Mouse (Mus musculus): ENCODE data around the gene Ppp1r12c.
"Not testable (repeated sequence)": the region's sequence is repeated elsewhere in the genome, so short reads cannot be mapped to it uniquely, and the experiment has no call there.

Ppp1r12c gene

DNA sequence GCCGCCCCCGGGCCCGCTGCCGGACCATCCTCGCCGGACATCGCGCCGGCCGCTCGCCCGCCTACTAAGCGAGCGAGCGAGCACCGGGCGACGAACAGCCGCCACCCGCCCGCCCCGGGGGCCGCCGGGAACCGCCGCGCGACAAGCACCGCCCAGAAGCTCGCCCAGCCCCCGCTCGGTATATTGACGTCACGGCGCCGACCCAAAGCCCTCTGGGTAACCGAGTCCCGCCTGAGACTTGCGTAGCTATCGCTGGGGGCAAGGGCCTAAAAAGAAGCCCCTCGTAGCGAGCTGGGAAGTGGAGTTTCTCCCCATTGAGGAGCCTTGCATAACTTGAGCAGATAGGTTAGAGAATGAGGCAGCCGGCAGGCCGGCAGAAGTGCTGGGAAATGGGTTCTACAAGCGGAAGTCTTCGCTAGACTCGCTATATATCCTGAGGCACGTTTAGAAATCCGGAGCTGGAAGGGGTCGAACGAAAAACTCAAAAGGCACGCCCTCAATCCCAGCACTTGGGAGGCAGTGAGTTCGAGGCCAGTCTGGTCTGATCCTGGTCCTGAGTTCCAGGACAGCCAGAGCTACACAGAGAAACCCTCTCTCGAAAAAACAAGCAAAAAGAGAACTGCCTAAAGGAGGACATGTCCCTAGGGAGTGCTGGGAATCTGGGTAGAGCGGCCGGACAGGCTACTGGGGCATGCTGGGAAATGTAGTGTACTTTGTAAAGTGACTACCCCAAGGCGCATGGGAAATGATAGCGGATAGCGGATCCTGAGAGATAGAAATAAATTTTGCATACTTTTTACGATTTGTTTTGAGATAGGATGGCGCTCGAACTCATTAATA is at the start of gene Ppp1r12c:
Gene Ppp1r12c, minus strand, starts transcription at position 123 of the 840 bp plus-strand sequence.
- DNase-seq (ENCODE audit: low spot score in 2 of 2): peak; percentile 89 to 94

DNA sequence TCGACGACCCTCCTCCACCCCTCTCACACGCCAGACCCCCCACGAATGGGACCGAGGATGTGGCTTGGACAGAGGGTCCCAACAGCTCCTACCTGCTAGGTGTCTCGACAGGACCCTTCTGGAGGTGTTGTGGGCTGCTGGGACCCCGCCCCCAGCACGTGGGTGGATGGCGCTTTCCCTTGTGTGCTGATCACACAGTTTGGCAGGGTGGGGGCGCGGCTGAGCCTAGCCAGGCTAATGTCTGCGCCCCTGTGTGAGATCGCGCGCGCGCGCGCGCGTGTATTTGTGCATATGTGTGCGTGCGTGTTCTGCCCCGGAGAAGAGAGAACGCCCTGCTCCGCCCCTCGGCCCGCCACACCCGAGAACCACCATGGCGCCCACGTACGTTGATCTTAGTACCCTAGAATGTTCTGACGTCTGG is 45.8 kb upstream of the Ppp1r12c start, which contains the start of gene Syt5:
Gene Syt5, minus strand, starts transcription at position 321 of the 421 bp plus-strand sequence.
- peak; percentile 50 to 56 for DNase-seq (ENCODE audit: low spot score in 2 of 2)

DNA sequence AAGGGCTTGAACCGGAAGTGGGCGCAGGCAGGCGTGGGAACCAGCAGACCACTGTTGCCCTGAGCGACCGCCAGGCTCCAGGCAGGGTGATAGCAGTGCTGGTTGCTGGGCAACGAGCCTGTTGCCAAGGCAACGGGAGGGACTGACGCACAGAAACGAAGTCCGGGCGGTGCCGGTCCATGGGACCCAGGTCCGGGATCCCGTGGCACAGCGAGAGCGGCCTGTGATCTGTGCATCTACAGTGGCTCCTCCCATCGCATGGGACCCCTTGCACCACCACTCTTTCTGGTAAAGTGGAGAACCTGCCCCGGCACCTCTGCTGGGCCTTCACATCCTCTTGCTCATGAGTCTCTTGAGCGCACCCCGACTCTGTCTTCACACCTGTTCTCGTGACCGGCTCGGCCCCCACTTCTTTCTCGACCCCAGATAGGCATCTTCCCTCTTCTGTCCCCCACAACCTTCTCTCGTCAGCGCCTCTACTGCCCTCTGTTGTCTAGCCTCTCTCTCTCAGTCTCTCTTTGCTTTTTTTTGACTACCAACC is 45.2 kb upstream of the Ppp1r12c start:
- peak; percentile 86 to 93 for DNase-seq (ENCODE audit: low spot score in 2 of 2)

GRCm38 (mm10) chr7:4546050-4546449 is 44.6 kb upstream of the Ppp1r12c start:
- DNase-seq (ENCODE audit: low spot score in 2 of 2): no peak

DNA sequence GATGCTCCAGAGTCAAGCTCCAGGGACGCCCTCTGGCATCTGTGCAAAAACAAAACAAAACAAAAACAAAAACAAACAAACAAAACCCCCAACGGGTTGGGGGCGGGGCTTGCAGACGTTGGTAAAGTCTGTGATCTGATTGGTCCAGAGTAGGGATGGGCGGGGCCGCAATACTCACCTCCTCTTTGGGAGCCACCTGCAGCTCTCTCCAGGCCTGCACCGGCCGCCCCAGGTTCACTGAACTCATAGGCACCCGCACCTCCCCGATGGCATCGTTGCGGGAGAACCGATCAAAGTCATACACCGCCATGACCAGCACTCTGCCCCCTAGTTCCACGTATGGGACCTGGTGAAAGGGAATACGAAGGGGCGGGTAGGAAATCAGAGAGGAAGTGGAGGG is 40.5 kb upstream of the Ppp1r12c start:
- no peak for DNase-seq (ENCODE audit: low spot score in 2 of 2)

- DNase-seq (ENCODE audit: low spot score in 2 of 2): no peak
Measured at GRCm38 (mm10) chr7:4541344-4541743, 39.9 kb upstream of the Ppp1r12c start.

DNA sequence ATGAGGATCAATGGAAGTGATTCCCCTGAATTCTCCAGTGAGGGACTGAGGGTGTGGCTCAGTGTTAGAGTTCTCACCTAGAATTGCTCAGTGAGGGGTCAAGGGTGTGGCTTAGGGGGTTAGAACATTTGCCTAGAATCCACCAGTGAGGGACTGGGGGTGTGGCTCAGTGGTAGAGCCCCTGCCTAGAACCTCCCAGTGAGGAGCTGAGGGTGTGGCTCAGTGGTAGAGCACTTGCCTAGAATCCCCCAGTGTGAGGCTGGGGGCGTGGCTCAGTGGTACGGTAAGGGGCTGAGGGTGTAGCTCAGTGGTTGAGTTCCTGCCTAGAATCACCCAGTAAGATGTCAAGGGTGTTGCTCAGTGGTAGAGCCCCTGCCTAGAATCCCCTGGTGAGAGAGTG is 37.5 kb upstream of the Ppp1r12c start:
- DNase-seq (ENCODE audit: low spot score in 2 of 2): no peak

DNA sequence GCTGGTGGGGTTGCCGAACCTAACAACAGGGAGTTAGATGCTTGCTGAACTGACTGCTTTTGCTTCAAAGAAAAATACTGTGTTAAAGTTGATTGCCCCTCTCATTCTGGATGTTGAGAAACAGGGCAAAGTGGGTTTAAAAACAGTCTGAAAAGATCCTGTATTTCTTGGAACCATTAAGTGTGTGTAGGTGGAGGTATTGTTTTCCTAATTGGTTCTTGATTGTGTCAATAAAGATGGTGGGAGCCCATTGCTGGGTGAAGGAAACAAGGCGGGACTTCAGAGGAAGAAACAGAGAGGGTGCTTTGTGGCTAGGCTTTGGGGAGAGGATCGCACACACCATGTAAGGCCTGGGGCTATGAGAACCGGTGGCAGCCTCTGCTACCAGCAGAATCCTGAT is 35.7 kb upstream of the Ppp1r12c start:
- DNase-seq (ENCODE audit: low spot score in 2 of 2): no peak

DNA sequence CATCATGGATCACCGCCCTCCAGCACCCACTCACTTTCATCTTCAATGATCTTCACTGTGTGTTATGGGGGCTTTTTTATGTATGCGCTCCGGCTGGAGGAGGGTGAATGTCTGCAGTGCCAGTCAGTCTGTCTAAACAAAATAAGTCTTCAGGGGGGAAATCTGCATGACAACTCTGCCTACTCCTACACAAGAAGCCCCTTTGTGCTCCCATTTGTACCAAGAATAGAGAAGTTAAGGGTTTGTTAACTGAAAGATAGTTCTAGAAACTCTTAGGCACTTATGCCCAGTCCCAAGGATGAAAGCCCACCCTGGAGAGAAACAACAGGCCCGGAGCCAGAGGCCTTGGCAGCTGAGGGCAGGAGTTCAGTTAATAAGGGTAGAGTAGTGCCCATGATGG is 34.9 kb upstream of the Ppp1r12c start:
- DNase-seq (ENCODE audit: low spot score in 2 of 2): no peak

DNA sequence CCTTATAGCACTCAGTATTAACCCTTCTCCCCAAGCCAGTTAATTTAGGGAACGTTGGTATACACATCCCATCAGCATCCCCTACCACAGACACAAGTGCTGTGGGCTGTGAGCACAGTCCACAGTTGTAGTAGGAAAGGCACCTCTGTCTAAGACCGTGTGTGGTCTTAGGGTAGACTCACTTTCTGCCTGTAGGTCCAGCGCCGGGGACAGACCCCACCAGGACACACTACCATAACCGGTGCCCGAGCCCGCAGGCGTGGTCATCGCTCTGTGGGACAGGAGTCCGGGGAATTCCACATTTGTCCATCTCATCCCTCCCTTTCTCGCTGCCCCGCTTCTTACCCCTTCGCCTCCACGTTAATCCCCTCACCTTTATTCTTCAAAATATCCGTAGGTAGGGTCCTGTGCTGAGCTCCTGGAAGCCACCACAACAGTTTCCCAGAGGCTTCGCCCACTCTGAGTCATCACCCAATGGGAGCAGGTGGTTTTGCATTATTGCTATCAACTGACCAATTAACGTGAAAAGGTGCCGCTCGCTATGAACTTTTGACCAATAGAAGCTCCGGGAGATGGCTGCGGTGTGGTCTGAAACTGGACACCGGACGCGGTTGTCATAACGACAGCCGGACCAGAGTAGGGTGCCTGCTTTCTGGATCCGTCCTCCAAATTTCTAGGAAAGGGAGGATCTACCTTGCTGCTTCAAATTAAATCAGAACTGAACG is 30.7 kb upstream of the Ppp1r12c start, which contains the start of gene Dnaaf3:
Gene Dnaaf3, minus strand, starts transcription at position 449 of the 725 bp plus-strand sequence.
- no peak for DNase-seq (ENCODE audit: low spot score in 2 of 2)

DNA sequence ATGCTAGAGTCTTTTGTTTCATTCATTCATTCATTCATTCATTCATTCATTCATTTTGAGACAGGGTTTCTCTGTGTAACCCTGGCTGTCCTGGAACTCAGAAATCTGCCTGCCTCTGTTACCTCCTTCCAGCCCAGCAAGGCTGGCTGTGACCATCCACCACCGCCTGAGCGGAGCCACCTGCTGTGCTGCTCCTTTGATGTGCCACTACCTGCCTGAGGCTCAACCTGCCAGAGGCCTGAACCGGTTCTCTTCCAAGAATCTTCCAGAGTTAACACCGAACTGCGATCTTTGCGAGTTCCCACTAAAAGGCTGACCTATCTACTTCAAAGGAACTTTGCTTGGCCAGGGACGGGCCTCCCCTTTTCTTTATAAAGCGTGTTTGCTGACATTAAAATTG is 28.7 kb upstream of the Ppp1r12c start:
- not testable (repeated sequence) for DNase-seq (ENCODE audit: low spot score in 2 of 2)

GRCm38 (mm10) chr7:4527302-4527689 is 25.8 kb upstream of the Ppp1r12c start:
- DNase-seq (ENCODE audit: low spot score in 2 of 2): no peak

- DNase-seq (ENCODE audit: low spot score in 2 of 2): peak; percentile 37 to 52
Measured at GRCm38 (mm10) chr7:4526341-4527301, 25.1 kb upstream of the Ppp1r12c start.

DNA sequence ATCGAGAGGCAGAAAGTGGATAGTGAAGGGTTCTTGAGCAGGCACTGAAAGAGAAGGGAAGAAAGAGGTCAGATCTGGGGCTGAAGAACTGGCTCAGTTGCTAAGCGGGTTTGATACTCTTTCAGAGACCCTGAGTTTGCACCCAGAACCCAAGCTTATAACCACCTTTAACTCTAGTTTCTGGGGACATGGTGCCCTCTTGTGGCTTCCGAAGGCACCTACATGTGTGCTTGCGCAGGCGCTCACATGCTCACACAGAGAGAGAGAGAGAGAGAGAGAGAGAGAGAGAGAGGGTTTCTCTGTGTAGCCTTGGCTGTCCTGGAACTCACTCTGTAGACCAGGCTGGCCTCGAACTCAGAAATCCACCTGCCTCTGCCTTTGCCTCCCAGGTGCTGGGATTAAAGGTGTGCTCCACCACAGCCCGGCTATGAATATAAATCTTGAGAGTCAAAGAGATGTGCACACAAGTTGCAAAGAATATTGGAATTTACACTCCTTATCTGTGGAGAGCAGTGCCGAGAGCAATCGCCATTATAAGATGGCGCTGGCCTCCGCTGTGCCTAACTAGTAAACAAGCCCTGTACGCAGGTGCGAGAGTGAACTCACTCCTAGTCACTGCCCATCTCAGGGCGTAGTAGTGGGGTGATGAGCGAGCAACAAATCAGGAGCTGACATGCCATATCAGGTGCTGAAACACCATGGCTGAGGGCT is 22.9 kb upstream of the Ppp1r12c start, which contains the start of gene Tnni3:
Gene Tnni3, minus strand, starts transcription at position 18 of the 711 bp plus-strand sequence.
- DNase-seq (ENCODE audit: low spot score in 2 of 2): not testable (repeated sequence)

GRCm38 (mm10) chr7:4523205-4524130 is 22.0 kb upstream of the Ppp1r12c start:
- no peak for DNase-seq (ENCODE audit: low spot score in 2 of 2)

GRCm38 (mm10) chr7:4522292-4522691 is 20.8 kb upstream of the Ppp1r12c start:
- no peak for DNase-seq (ENCODE audit: low spot score in 2 of 2)

DNA sequence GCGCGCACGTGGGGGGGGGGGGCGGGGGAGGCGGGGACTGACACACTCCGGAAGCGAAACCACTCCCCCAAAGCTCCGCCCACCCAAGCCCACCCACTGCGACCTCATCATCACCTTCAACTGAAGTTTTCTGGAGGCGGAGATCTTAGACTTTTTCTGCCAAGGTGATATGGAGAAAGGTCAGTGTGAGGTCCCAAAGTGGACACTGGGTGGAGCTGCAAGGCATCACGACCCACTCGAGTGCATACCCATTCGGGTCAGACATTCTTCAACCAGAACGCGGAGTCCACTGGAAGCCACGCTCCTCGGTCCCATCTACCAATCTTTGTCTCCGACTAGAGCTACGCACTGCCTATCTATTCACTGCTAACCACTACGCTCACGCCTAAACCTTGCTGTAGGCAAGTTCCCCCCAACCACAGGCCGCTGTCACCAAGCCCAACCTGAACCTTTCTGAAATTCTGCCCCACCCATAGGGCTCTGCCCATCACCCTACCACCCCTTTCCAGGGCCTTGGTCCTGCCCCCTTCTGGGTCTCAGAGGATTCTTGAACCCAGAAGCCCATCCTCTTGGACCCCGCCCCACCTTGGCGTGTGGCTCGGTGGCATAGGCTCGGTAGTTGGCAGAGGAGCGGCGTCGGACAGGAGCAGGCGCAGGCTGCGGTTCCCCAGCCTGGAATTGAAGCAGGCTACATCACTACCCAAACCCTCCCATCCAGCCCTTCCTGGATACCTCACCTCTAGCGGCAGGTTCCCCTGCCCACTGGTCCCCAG is 19.9 kb upstream of the Ppp1r12c start:
- no peak for DNase-seq (ENCODE audit: low spot score in 2 of 2)

DNA sequence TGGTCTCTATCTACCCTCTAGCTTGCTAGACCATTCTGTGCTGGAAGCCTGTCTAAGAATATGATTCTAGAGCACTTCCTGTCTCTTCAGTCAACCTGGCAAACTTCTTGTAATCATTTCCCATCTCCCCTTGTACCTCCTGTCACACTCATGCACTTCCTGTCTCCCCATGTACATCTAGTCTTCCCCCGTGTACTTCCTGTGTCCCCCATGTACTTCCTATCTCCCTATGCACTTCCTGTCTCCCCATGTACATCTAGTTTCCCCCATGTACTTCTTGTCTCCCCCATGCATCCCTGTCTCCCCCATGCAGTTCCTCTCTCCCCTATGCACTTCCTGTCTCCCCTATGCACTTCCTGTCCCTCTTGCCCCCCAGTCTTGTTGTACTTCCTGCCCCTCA is 17.0 kb upstream of the Ppp1r12c start:
- DNase-seq (ENCODE audit: low spot score in 2 of 2): no peak

Data from frontal cortex, postnatal 25 days (tissue).